Mouse (Mus musculus): ENCODE measurements around the gene Mfn2. TPM values are rescaled to one million over a fixed set of nuclear protein-coding genes. Genes with fewer than 3 reads are reported as not detected.

Mfn2 gene
- total RNA-seq (2023): 10 to 100 TPM; 35.3 to 37.7 TPM

DNA sequence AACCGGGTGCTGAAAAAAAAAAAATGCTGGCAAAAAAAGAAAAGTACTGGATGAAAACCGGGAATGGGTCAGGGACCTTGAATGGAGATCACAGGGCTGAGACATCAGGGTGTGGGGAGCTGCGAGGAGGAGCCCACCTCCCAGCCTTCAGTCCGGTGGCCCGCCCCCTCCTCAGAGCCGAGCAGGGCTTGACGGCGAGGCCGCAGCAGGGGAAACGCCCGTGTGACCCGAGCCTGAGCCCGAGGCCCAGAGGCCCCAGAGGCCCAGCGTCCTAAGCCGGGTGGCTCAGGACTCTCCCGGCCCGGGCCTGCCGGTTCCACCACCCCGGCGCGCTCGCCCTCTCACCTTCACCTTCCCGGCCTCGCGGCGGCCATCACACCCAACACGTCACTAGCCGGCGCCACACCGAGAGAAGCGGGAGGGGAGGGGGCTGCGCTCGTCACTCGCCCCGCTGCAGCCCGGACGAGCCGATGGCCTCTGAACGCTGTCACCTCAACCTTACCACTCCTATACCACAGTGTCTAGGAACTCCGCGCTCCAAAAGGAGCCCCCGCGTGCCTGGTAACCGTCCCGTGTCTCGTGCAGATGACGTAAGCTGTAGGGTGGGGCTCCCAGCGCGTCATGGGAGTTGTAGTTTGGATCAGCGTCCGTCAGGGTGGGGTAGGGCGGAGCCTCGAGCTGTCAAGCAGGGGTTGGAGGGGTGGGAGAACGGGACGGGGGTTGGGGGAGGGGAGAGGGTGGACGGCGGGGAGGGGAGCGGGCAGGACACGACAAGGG lies at the start of gene Mfn2:
Gene Mfn2, minus strand, starts transcription at position 392 of the 777 bp plus-strand sequence.

GRCm38 (mm10) chr4:147940576-147941044 lies 36.1 kb upstream of the Mfn2 start, which contains the start of gene 2510039O18Rik:
2510039O18Rik (plus strand) TSS chr4:147940895.

DNA sequence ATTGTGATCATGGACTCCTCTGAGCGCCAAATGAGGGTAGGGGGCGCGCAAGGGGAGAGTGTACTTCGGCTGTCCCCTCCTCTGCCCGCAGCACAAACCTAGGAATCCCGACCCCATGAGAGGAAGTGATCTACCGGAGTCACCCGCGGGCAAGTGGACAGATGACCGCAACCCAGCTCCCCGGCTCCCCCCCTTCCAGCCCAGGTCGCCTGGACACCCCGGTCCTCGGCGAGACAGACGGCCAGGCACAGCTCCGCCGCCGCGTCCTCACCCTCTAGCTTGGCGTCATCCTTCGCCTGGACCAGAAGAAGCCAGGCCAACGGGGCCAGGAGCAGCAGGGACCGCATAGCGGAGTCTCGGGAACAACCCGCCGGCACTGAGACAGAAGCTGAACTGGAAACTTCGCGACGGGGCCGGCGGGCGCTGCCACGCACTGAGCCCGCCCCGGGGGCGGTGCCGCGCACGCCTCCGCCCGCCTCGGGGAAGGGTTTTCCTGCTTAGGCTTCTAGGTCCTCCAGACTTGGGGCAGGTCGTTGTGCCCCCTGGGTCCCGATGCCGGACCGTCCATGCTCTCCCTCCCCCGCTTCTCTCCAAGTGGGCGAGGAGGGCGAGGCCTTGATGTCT lies 31.9 kb upstream of the Mfn2 start, which contains the start of gene Plod1:
Gene Plod1, minus strand, starts transcription at position 437 of the 624 bp plus-strand sequence.

DNA sequence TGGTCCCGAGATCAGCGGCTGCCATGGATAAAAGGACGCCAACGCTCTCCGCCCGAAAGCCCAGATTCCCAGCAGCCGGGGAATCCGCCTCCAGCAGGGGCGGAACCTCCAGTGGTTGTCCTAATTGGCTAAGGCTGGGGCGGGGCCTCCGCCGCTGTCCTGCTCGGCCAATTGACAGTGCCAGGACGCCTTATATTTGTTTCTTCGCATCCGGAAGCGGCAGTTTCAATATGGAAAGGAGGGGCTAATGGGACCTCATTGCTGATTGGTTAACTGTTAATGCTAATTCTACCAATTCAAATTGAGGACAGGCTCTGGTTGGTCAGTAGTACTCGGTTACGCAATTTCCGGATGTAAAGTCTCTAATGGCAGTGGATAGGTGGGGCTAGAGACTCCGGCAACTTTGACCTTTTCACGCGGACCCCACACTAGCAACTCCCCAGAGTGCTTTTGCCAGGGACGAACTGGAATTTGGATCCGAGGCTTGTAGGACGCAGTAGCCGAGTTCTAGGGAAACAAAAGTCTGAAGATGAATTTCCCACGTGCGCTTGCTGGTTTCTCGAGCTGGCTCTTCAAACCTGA lies 36.0 kb downstream of the Mfn2 start, which contains the start of the genes Miip and Fv1:
Gene Miip, minus strand, starts transcription at position 367 of the 582 bp plus-strand sequence.
Gene Fv1, plus strand, starts transcription at position 530 of the 582 bp plus-strand sequence.

GRCm38 (mm10) chr4:147847614-147848583 lies 56.6 kb downstream of the Mfn2 start, which contains the start of gene Zfp933:
Zfp933 (minus strand) TSS chr4:147848366.

Other genes starting within 250 kb of the Mfn2 start
- not detected for gene Zfp534, start 202.2 kb downstream of the Mfn2 start, total RNA-seq (2023)
- 10 to 100 TPM; 11.4 to 14.7 TPM for gene Zfp984, start 94.9 kb downstream of the Mfn2 start, total RNA-seq (2023)
- 1 to 10 TPM; 2.9 to 3.2 TPM for gene Zfp933, start 56.3 kb downstream of the Mfn2 start, total RNA-seq (2023)
- 10 to 100 TPM; 28.4 to 30.4 TPM for gene Miip, start 35.9 kb downstream of the Mfn2 start, total RNA-seq (2023)
- gene Fv1, start 35.7 kb downstream of the Mfn2 start, total RNA-seq (2023): 1 to 10 TPM; 6.6 to 6.7 TPM
- 10 to 100 TPM; 32.7 to 34.8 TPM for gene Plod1, start 32.1 kb upstream of the Mfn2 start, total RNA-seq (2023)
- gene 2510039O18Rik, start 36.2 kb upstream of the Mfn2 start, total RNA-seq (2023): 10 to 100 TPM; 57.4 to 67.8 TPM
- gene Nppb, start 81.1 kb upstream of the Mfn2 start, total RNA-seq (2023): not detected
- gene Nppa, start 96.0 kb upstream of the Mfn2 start, total RNA-seq (2023): not detected
- 10 to 100 TPM; 19.1 to 27.4 TPM for gene Clcn6, start 134.1 kb upstream of the Mfn2 start, total RNA-seq (2023)
- gene Mthfr, start 134.4 kb upstream of the Mfn2 start, total RNA-seq (2023): 10 to 100 TPM; 30.7 to 33.8 TPM
- 10 to 100 TPM; 26.7 to 33.2 TPM for gene Agtrap, start 183.3 kb upstream of the Mfn2 start, total RNA-seq (2023)
- gene Mad2l2, start 225.7 kb upstream of the Mfn2 start, total RNA-seq (2023): 10 to 100 TPM; 18.3 to 19.5 TPM
- gene Draxin, start 226.0 kb upstream of the Mfn2 start, total RNA-seq (2023): not detected
- 10 to 100 TPM; 29.5 to 29.8 TPM for gene Fbxo6, start 247.4 kb upstream of the Mfn2 start, total RNA-seq (2023)

Measured in monocyte, adult 59 days (primary cell).